Mouse (Mus musculus) thymus, postnatal 4 days (tissue): ENCODE measurements around the gene 4931428L18Rik.
"Not testable (repeated sequence)": the region's sequence is repeated elsewhere in the genome, so short reads cannot be mapped to it uniquely, and the experiment has no call there.

ENCODE experiments used
- DNase-seq: peaks from one replicate; pipeline ENCODE4 v3.0.0; 2021

4931428L18Rik gene

GRCm38 (mm10) chr1:31051370-31051921 is 171.0 kb downstream of the 4931428L18Rik start:
- DNase-seq: no peak

- no peak for DNase-seq
Observed at GRCm38 (mm10) chr1:31049954-31050652, 172.4 kb downstream of the 4931428L18Rik start.

- DNase-seq: no peak
Observed at GRCm38 (mm10) chr1:31043208-31043607, 179.3 kb downstream of the 4931428L18Rik start.

GRCm38 (mm10) chr1:31042793-31043192 is 179.7 kb downstream of the 4931428L18Rik start:
- no peak for DNase-seq

DNA sequence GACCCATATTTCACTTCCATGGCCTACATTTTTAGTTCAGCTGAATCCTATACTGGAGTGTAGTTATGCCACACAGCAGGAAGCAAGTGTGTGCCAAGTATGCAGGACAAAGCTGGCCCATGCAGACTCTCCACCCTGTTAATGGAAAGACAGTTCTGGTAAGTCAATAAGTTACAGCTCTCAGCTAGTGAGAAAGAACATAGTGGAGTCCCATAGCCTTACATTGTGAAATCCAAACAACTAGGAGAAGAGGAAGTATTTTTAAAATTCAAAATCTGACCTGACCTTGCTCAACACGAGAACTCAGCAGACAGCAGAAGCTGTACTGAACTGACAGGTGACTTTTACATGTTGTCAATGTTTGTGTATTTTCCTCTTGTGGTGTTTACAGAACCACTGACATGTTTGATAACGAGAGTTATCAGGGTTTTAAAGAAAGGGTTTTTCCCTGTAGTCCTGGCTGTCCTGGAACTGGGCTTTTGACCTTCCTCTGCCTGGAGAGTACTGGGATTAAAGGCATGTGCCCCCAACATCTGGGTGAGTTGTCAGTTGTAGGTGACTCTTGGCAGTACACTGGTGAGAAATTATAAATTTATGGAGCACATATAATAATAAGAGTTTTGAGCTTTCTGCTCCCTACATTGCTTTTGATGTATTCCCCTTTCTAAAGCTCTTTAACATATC is 188.5 kb downstream of the 4931428L18Rik start:
- no peak for DNase-seq

GRCm38 (mm10) chr1:31032351-31032750 is 190.1 kb downstream of the 4931428L18Rik start:
- DNase-seq: no peak

- no peak for DNase-seq
Observed at GRCm38 (mm10) chr1:31023173-31023572, 199.3 kb downstream of the 4931428L18Rik start.

GRCm38 (mm10) chr1:31019283-31019682 is 203.2 kb downstream of the 4931428L18Rik start:
- no peak for DNase-seq

DNA sequence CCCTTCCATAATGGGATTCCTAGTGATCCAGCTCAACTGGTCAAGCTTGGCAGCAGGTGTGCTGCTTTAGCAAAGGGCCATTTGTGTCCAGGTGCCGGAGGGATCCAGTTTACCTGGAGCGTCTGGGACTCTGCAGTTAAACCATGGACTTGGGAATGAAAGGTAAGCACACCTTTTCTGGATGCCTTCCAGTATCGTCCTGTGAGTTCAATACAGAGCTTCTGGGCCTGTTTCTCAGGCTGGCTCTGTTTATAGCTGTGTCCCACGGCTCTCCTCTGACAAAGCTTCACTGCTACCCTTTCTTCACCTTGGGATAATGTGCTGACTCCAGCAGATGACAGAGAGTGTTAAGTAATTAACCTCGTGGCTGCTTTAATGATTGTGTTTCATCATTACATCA is 205.1 kb downstream of the 4931428L18Rik start:
- no peak for DNase-seq

DNA sequence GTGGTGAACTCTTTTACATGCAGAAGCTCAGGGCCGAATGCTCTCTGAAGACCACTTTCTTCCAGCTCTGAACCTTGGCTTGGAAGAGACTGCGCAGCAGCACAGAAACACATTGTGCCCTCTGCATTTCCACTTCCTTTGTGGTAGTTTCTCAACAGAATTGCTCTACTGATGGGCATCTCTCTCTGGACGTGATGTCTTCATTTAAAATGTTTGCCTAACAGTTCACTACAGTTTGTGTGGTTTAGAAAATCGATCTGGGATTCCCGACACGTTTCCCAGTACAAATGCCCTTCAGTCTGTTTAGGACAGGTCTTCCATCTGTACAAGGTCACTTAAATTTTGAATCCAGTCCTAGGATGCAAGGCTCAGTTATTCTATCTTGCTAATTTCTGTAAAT is 206.4 kb downstream of the 4931428L18Rik start:
- no peak for DNase-seq

- no peak for DNase-seq
Observed at GRCm38 (mm10) chr1:31015261-31015660, 207.2 kb downstream of the 4931428L18Rik start.

GRCm38 (mm10) chr1:30977868-30978267 is 244.6 kb downstream of the 4931428L18Rik start, which contains the start of gene AC153137.1:
Gene AC153137.1 (minus strand): TSS chr1:30977968.
- DNase-seq: not testable (repeated sequence)

DNA sequence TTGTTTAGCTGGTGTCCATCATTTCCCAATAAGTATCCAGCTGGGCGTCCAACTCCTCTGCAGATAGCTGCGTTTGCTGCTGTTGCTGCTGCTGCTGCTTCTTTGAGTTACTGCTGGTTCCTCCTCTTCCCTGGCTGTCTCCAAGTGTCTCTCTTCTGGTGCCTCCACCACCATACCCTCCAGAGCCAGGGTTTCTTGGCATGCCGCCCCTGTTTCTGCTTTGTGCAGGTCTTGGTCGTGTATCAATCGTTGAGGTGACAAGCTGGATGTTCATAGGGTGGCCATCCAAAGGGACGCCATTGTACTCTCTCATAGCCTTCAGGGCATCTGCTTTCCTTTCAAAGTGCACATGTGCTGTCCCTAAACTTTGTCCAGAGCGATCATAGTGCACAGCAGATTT is 245.2 kb downstream of the 4931428L18Rik start:
- DNase-seq: not testable (repeated sequence)

DNA sequence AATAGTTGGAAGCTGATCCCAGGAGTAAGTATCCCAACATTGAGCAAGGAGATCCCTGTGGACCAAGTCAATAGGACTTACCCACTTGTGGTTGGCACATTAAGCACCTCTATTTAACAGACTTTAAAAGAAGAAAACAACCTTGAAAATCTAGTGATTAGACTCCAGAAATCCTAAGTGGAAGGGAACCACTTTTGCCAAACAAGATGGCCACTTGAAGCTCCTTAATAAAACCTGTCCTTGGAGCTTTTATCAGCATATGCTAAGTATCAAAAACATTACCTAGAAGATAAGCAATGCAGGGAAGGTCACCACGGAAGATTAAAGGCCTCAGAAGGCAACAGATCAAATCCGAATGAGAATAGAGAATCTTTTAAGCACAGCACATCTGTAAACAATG is 270.7 kb downstream of the 4931428L18Rik start:
- no peak for DNase-seq

- no peak for DNase-seq
Observed at GRCm38 (mm10) chr1:30950456-30950835, 272.0 kb downstream of the 4931428L18Rik start.

GRCm38 (mm10) chr1:30949710-30950455 is 272.6 kb downstream of the 4931428L18Rik start:
- DNase-seq: peak; percentile 97

GRCm38 (mm10) chr1:30948950-30949639 is 273.4 kb downstream of the 4931428L18Rik start:
- DNase-seq: peak; percentile 69

GRCm38 (mm10) chr1:30948361-30948949 is 274.0 kb downstream of the 4931428L18Rik start:
- DNase-seq: peak; percentile 37
